In the genomic region with DNA sequence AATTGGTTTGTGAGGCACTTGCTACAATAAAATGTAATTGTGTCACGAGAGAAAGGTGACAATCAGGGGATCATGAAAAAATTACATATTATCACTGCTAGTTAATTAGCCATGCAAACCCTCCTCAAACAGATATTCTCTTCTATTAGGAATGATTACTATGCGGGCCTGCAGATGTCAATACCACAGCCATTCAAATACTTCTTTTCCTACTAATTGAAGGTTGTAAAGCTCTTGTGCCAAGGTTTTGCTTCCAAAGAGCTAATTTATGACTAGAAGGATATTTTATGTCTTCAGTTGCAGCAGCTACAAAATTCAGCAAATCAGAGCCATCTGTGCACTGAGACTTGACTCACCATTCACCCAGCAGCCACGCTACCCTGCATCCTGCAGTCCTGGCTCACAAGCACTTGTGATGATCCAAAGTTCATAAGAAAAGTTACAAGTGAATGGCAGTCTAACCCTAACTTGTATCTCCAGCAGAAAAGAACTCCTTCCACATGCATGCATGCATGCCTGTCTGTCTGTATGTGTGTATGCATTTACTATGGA, we compare ENCODE assay signal across 26 mouse cellular contexts.
DNase-seq lines count a peak whose midpoint lies in the region; ATAC-seq and TF ChIP-seq lines count a peak whose summit lies in the region.
"Had no signal": no experiment of that assay in that cellular context is flagged by ENCODE, and none has a peak within 500 bp of the region (broad histone marks: within the 10 kb centered on the region; RNA-seq: fewer than 3 reads in every experiment).

No protein-coding gene starts in this region.

- peaks cover 11% of the 10 kb centered on the region for H3K4me1 ChIP-seq in limb, embryonic 12.5 days (replicated peaks)
- no peaks in the 10 kb centered on the region for H3K4me1 ChIP-seq in intestine, postnatal 0 days (replicated peaks; ENCODE audit: control insufficient read depth, insufficient read depth, low read length)
- no peaks in the 10 kb centered on the region for H3K4me1 ChIP-seq in heart, embryonic 11.5 days (ENCODE audit: control insufficient read depth, insufficient read depth, low read length)
- H3K4me1 ChIP-seq: heart, embryonic 15.5 days; hindbrain, embryonic 13.5 days; liver, embryonic 13.5 days; midbrain, embryonic 12.5 days; neural tube, embryonic 15.5 days had no signal

- no peak overlapping the region for H3K4me2 ChIP-seq in limb, embryonic 12.5 days
- H3K4me2 ChIP-seq in intestine, postnatal 0 days (replicated peaks; ENCODE audit: low read depth): no peak overlapping the region
- no peak overlapping the region for H3K4me2 ChIP-seq in heart, embryonic 11.5 days
- H3K4me2 ChIP-seq: embryonic facial prominence, embryonic 13.5 days; heart, embryonic 15.5 days; hindbrain, embryonic 13.5 days; limb, embryonic 13.5 days; liver, embryonic 13.5 days; midbrain, embryonic 12.5 days; neural tube, embryonic 15.5 days had no signal

- ATAC-seq in limb, embryonic 12.5 days (ENCODE audit: insufficient number of reproducible peaks, insufficient read depth, low FRiP score, low TSS enrichment, low read depth): no peak
- no peak for ATAC-seq in intestine, postnatal 0 days
- no peak for ATAC-seq in heart, embryonic 11.5 days (replicated peaks; ENCODE audit: insufficient number of reproducible peaks, low FRiP score, low TSS enrichment)
- ATAC-seq: activated CD4-positive, CD25-positive, alpha-beta regulatory T cell, adult 4 months had no signal

- H3K4me3 ChIP-seq in limb, embryonic 12.5 days (replicated peaks): no peak overlapping the region
- no peak overlapping the region for H3K4me3 ChIP-seq in intestine, postnatal 0 days (ENCODE audit: low read depth, low read length)
- H3K4me3 ChIP-seq in heart, embryonic 11.5 days (ENCODE audit: low read depth, low read length): no peak overlapping the region
- H3K4me3 ChIP-seq: embryonic facial prominence, embryonic 13.5 days; heart, embryonic 15.5 days; hindbrain, embryonic 13.5 days; limb, embryonic 13.5 days; liver, embryonic 13.5 days; midbrain, embryonic 12.5 days; neural tube, embryonic 15.5 days had no signal

- WGBS in limb, embryonic 12.5 days: 12% methylated on average over 3 of the region's 3 CpGs
- WGBS in intestine, postnatal 0 days: 81% methylated on average over 3 of the region's 3 CpGs
- 93% methylated on average over 3 of the region's 3 CpGs for WGBS in heart, embryonic 11.5 days (ENCODE audit: insufficient replicate concordance)

- H3K9ac ChIP-seq in limb, embryonic 12.5 days (replicated peaks): no peak overlapping the region
- H3K9ac ChIP-seq in intestine, postnatal 0 days (ENCODE audit: low read depth, low read length): no peak overlapping the region
- H3K9ac ChIP-seq in heart, embryonic 11.5 days (ENCODE audit: low read depth, low read length): no peak overlapping the region
- H3K9ac ChIP-seq: embryonic facial prominence, embryonic 13.5 days; heart, embryonic 15.5 days; hindbrain, embryonic 13.5 days; limb, embryonic 13.5 days; liver, embryonic 13.5 days; midbrain, embryonic 12.5 days; neural tube, embryonic 15.5 days had no signal

- 0 out of 2 replicates have a peak overlapping the region, but pooled peaks have one; percentile 41 for H3K27ac ChIP-seq in limb, embryonic 12.5 days
- H3K27ac ChIP-seq in intestine, postnatal 0 days (ENCODE audit: low read depth, low read length): no peak overlapping the region
- H3K27ac ChIP-seq in heart, embryonic 11.5 days (ENCODE audit: low read depth, low read length): no peak overlapping the region
- H3K27ac ChIP-seq: embryonic facial prominence, embryonic 13.5 days; heart, embryonic 15.5 days; hindbrain, embryonic 13.5 days; kidney, postnatal 0 days; limb, embryonic 13.5 days; liver, embryonic 13.5 days; midbrain, embryonic 12.5 days; neural tube, embryonic 15.5 days had no signal

- no peaks in the 10 kb centered on the region for H3K9me3 ChIP-seq in limb, embryonic 12.5 days
- no peaks in the 10 kb centered on the region for H3K9me3 ChIP-seq in intestine, postnatal 0 days (ENCODE audit: control insufficient read depth)
- H3K9me3 ChIP-seq in heart, embryonic 11.5 days (replicated peaks; ENCODE audit: control insufficient read depth, low read length): no peaks in the 10 kb centered on the region
- H3K9me3 ChIP-seq: embryonic facial prominence, embryonic 13.5 days; heart, embryonic 15.5 days; hindbrain, embryonic 13.5 days; limb, embryonic 13.5 days; liver, embryonic 13.5 days; midbrain, embryonic 12.5 days; neural tube, embryonic 15.5 days had no signal

- H3K36me3 ChIP-seq in limb, embryonic 12.5 days: no peaks in the 10 kb centered on the region
- H3K36me3 ChIP-seq in intestine, postnatal 0 days (ENCODE audit: control insufficient read depth, insufficient read depth): 0 out of 2 replicates have a peak, but pooled peaks cover 2% of the 10 kb centered on the region
- H3K36me3 ChIP-seq in heart, embryonic 11.5 days (ENCODE audit: control insufficient read depth, insufficient read depth, low read length): no peaks in the 10 kb centered on the region
- H3K36me3 ChIP-seq: heart, embryonic 15.5 days; hindbrain, embryonic 13.5 days; midbrain, embryonic 12.5 days; neural tube, embryonic 15.5 days had no signal

- peak; percentile 4 for DNase-seq in adrenal gland, postnatal 10 days
- DNase-seq in adrenal gland, postnatal 4 days (ENCODE audit: low spot score in 2 of 2): no peak
- peak; percentile 12 for DNase-seq in layer of hippocampus, adult 11-12 months (ENCODE audit: low spot score)
- DNase-seq in layer of hippocampus, postnatal 25 days (ENCODE audit: extremely low spot score in 1 of 2, low spot score in 1 of 2): no peak
- DNase-seq in forelimb bud, embryonic 11.5 days (ENCODE audit: low read depth, low spot score): peak; percentile 54
- DNase-seq: cerebellum, adult 18-20 months; cerebellum, postnatal 14 days; heart, postnatal 36 days; kidney, adult 2 months; liver, embryonic 13.5 days; lung, adult 2 months; lung, postnatal 14 days; right cerebral cortex, adult 18-20 months; right cerebral cortex, postnatal 4 days; thymus, postnatal 14 days had no signal

- no peak for TF ChIP-seq CTCF in intestine, postnatal 0 days (IDR thresholded peaks at IDR 0.05; ENCODE audit: low read depth)

- H3K27me3 ChIP-seq in limb, embryonic 12.5 days: peaks cover 3% of the 10 kb centered on the region; the same call in 1 of the 2 replicates
- H3K27me3 ChIP-seq in intestine, postnatal 0 days (replicated peaks; ENCODE audit: control insufficient read depth, insufficient read depth, low read length): no peaks in the 10 kb centered on the region
- no peaks in the 10 kb centered on the region for H3K27me3 ChIP-seq in heart, embryonic 11.5 days (ENCODE audit: control insufficient read depth, insufficient read depth, low read length)
- H3K27me3 ChIP-seq: embryonic facial prominence, embryonic 13.5 days; heart, embryonic 15.5 days; hindbrain, embryonic 13.5 days; liver, embryonic 13.5 days; midbrain, embryonic 12.5 days; neural tube, embryonic 15.5 days had no signal

Comparison
In these comparisons a context has a peak if more than half of its experiments do, and no peak if none do; other contexts are left out.
1. DNase-seq: peak in adrenal gland, postnatal 10 days (single experiment), layer of hippocampus, adult 11-12 months (single experiment) and forelimb bud, embryonic 11.5 days (single experiment); none in adrenal gland, postnatal 4 days (0 of 2) and layer of hippocampus, postnatal 25 days (0 of 2).